Mouse (Mus musculus) lung, adult 2 months (tissue): ENCODE data around the gene Rufy4. TPM values are rescaled to one million over a fixed set of nuclear protein-coding genes. Genes with fewer than 3 reads are reported as not detected.

Experiments used
- DNase-seq: peaks from one replicate; pipeline ENCODE4 v3.0.0; 2022
- H3K4me1 ChIP-seq: fragments of 200-500 bp; 2 replicates; pipeline ENCODE4 v1.6.1; 2011; ENCODE audit warnings: low read length; ENCODE audit not compliant: control insufficient read depth, insufficient read depth
- H3K4me3 ChIP-seq: fragments of 200-500 bp; replicated peaks from 2 replicates; pipeline ENCODE3; 2011; ENCODE audit warnings: low read depth, mild to moderate bottlenecking, control low read depth, low read length; ENCODE audit errors: extremely low read depth
- CTCF ChIP-seq: fragments of 200-500 bp; IDR thresholded peaks from 2 replicates; pipeline ENCODE4 v1.5.1; 2011; ENCODE audit warnings: mild to moderate bottlenecking, low read length, control low read depth; ENCODE audit not compliant: insufficient read depth
- POLR2A ChIP-seq: fragments of 200-500 bp; IDR thresholded peaks from 2 replicates; pipeline ENCODE4 v1.6.1; 2011; ENCODE audit warnings: low read depth, mild to moderate bottlenecking, control low read depth, low read length, borderline replicate concordance; ENCODE audit errors: extremely low read depth
- WGBS: fragments of 180-500 bp; shearing (Covaris S2); methylation state at CpG from one replicate; pipeline ENCODE4 v1.1.7; 2018; 5-methylcytosine and 5-hydroxymethylcytosine counted together
- polyA plus RNA-seq: library from polyadenylated mRNA; depleted of rRNA; stranded (reverse); fragments of >200 nt; gene quantifications from 2 replicates; pipeline ENCODE4 v1.2.3, GENCODE M21; 2012

The Rufy4 gene
- polyA plus RNA-seq, 1 experiment = 1.6 TPM

DNA sequence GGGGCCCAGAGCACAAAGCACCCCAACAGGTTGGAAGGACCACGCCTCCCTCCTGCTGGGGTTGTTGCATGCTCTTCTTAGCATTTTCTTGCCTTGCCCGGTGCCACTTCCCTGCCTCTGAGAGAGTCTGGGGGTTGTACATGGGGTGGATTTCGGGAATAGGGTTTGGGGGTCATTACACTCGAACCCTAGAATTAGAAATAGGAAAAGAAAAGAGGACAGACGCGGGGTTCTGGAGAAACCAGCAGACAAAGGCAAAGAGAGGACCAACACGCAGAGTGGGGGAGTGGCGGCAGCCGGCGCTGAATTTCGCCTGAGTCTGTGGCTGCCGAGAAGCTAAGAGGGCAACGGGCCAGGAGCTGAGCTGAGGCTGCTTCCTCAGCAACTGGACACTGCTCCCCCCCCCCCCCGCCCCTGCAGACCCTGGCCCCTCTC lies 26.3 kb upstream of the Rufy4 start:
- TF ChIP-seq CTCF (no peak), POLR2A (no peak)
- 1% methylated on average over 13 of the region's 14 CpGs for WGBS
- Histone ChIP-seq H3K4me3 (no peak overlapping the region), H3K4me1 (0 out of 2 replicates have a peak, but pooled peaks cover 6% of the 10 kb centered on the region)
- DNase-seq = no peak

DNA sequence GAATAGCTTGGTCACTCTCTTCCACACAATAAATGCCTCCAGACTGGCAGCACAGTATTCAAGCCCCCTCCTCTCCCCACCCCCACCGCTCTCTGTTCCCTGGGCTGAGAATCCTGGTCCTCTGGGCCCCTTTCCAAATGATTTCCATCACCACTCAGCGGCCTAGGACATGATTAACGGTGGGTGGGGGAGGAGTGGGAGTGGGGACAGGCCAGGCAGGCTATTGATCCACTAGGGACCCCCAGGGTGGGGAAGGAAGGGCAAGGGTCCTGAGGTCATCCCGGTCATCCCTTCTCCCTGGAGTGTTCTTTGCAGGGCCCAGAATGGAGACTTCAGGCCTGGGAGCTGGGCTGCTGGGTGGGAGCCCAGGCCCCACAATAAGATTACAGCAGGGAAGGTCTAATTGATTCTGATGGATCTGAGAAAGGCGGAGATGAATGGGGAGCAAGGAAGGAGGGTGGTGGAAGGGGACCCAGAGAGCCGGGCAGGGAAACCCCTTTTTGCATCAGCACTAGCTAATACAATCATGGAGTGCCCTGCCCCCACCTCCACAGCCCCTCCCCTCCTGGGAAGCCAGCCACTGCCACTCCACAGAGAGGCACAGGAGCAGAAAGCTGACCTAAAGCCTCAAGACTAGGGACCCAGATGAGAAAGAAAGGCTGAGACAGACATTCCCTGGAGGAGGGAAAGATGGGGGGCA lies 21.5 kb upstream of the Rufy4 start:
- H3K4me1 ChIP-seq = 0 out of 2 replicates have a peak, but pooled peaks cover 2% of the 10 kb centered on the region
- H3K4me3 ChIP-seq = no peak overlapping the region
- TF ChIP-seq CTCF (no peak), POLR2A (no peak)
- DNase-seq = no peak
- WGBS = 64% methylated on average over 6 of the region's 6 CpGs

DNA sequence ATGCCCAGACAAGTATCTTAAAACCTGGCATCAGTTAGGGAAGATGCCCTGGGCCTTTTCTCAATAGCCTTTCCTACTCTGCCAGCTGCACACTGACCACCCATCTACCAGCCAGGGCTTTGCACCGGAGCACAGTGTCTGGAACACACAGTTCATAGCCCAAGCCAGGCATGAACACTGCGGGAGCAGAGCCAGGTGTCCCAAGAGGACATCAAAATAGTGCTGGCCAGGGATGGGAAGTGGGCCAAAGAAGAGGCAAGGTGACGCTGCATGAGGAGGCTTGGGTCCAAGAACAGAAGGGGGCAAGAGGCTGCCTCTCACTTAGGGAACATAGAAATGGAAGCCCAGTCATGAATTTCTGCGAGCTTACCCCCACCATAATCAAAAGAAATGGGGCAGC lies 19.7 kb upstream of the Rufy4 start:
- Histone ChIP-seq H3K4me1 (no peaks in the 10 kb centered on the region), H3K4me3 (no peak overlapping the region)
- DNase-seq = no peak
- TF ChIP-seq CTCF (no peak), POLR2A (no peak)
- WGBS = 78% methylated on average over 4 of the region's 4 CpGs

DNA sequence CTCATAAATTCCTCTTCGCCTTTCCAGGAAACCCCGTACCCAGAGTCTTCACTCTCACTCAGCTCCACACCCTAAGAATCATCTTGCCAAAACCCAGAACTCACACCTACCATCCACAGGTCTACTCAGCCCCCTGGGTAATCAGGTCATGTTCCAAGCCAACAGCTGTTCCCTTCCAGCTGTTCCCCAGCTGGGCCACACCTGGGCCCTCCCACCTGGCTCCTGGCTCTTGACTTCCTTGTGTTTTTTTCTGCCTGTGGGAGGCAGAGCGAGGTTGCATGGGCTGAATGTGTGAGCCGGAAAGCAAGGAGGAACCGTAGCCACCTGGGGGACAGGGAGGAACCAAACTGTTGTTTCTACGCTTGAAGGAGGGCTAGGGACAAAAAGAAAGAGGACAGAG lies 19.1 kb upstream of the Rufy4 start:
- TF ChIP-seq POLR2A (no peak), CTCF (no peak)
- H3K4me1 ChIP-seq = no peaks in the 10 kb centered on the region
- 70% methylated on average over 6 of the region's 6 CpGs for WGBS
- DNase-seq = no peak
- no peak overlapping the region for H3K4me3 ChIP-seq

DNA sequence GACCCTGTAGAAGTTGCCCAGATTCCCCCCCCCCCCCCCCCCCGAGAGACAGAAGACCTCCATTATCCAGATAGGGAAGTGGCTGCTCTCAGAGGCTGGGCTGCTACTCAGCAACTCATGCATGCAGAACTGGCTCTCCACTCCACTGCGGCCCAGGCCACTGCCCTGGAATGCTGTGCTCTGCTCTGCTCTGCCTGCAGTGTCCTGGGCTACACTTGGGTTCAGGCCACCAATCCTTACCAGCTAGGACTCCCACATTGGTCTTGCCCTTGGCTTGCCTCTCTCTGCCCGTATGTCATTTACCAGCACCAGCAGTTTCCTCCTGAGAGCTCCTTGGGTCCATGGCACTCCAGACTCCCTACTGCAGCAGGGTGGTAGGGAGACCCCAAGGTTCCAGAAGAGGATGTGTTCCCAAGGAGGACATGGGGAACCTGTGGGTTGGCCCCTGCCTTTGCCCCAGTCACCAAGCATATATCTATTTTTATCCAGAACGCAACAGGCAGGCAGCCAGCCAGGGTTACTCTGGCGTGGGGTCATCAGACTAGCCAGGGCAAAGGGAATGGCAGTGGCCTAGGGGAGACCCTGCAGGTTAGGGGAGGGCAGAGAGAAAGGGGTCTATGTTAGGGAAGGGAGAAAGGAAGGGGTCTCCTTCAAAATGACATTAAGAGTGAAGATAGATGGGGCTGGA lies 17.3 kb upstream of the Rufy4 start:
- Histone ChIP-seq H3K4me1 (no peaks in the 10 kb centered on the region), H3K4me3 (no peak overlapping the region)
- DNase-seq = no peak
- TF ChIP-seq CTCF = no peak
- no peak for TF ChIP-seq POLR2A
- WGBS = 61% methylated on average over 5 of the region's 5 CpGs

DNA sequence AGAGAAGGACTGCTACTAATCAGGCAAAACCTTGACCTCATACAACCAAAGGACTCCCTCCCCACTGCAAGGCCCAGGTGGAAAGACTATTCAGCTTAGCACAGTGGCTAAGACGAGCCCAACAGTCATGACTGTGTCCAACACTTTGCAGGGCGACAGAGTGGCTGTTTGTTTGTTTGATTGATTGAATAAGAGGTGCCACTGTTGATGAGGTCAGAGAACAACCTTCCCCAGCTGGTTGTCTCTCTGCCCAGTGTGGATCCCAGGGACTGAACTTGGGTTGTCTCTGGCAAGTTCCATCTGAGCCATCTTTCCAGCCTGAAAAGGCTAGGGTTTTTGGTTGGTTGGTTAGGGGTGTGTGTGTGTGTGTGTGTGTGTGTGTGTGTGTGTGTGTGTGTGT lies 15.7 kb upstream of the Rufy4 start:
- TF ChIP-seq CTCF = no peak
- TF ChIP-seq POLR2A = no peak
- DNase-seq = no peak
- 64% methylated on average over 2 of the region's 2 CpGs for WGBS
- Histone ChIP-seq H3K4me3 (no peak overlapping the region), H3K4me1 (no peaks in the 10 kb centered on the region)

DNA sequence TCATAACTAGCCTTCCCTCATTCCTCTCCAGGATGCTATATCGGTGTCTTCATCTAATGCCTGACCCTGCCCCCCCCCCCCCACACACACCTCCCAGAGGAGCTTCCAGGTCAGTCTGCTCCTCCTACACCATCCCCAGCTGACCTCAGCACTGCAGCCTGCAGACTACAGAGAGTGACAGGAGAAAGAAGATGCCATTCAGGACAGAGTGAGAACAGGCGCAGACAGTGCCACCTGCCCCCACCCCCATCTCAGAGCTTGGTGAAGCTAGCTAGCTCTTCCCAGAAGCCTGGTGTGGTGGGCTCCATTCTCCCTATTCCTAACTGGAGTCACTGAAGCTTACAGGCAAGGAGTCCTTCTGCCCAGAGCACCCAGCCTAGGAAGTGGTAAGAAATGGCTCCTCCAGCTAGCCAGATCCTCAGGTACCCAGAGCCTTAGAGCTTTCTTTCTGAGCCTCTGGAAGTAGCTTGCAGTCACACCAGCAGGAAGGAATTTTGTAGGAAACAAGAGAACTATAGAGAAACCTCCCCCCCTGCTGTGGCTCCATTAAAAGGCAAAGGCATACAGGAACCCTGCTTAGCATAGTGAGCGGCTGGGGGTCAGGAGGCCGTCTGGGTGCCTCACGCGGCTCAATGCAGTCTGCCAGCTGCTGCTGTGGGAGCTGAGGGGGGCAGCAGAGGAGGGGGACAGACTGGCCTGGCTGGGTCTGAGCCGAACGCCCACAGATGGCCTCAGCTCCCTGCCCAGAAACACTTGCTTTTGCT lies 14.2 kb upstream of the Rufy4 start:
- TF ChIP-seq CTCF = no peak
- TF ChIP-seq POLR2A = no peak
- Histone ChIP-seq H3K4me3 (no peak overlapping the region), H3K4me1 (no peaks in the 10 kb centered on the region)
- DNase-seq = no peak
- 59% methylated on average over 8 of the region's 8 CpGs for WGBS

DNA sequence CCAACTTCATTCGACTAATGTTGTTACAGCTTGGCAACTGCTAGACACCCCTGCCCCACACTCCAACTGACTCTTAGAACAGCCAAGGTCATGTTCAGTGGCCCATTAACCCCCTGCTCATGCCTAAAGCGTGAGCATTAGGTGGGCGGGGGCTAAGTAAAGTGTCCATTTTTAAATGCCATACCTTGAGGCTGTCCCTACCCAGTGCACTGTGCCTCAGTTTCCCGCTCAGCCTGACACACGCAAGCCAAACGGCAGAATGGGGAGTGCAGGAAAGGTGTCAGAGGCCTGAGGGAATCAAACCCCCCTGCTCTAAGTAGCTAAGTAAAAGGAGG lies 13.7 kb upstream of the Rufy4 start:
- DNase-seq = no peak
- TF ChIP-seq POLR2A (no peak), CTCF (no peak)

DNA sequence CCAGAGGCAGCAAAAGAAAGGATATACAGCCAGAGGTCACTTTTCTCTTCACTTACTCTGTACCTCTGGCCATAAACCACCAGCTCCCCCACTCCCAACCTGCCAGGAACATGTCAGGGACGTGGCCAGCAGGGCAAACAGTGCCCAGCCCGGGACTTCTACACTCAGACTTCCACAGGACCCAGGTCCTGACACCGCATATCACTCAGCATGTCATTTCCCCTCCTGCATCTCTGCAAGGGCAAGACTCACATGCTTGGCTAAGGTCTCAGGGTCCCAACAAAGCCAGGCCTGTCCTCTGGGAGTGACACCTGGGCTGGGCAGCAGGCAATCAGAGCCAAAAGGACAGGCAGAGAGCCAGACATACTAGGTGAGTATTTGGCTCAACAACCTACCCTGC lies 12.3 kb upstream of the Rufy4 start:
- Histone ChIP-seq H3K4me1 (no peaks in the 10 kb centered on the region), H3K4me3 (no peak overlapping the region)
- 56% methylated on average over 3 of the region's 3 CpGs for WGBS
- DNase-seq = no peak
- TF ChIP-seq POLR2A (no peak), CTCF (no peak)

More for the DNA sequence above, 13.7 kb upstream of the Rufy4 start:
- H3K4me3 ChIP-seq = no peak overlapping the region
- no peaks in the 10 kb centered on the region for H3K4me1 ChIP-seq
- WGBS = 68% methylated on average over 6 of the region's 6 CpGs
